ENCODE assay signal across 22 mouse cellular contexts in genomic region chr16:41785600-41785999, GRCm38 (mm10).
DNase-seq lines count a peak whose midpoint lies in the region; TF ChIP-seq lines count a peak whose summit lies in the region.
"Had no signal": no experiment of that assay in that cellular context is flagged by ENCODE, and none has a peak within 500 bp of the region (broad histone marks: within the 10 kb centered on the region; RNA-seq: fewer than 3 reads in every experiment).

No protein-coding gene starts in this region.

- DNase-seq in heart, adult 2 months: no peak
- no peak for DNase-seq in heart, postnatal 25 days (ENCODE audit: low spot score)
- peak; percentile 18 to 21 for DNase-seq in left cerebral cortex, adult 18-20 months (ENCODE audit: low spot score in 2 of 2)
- DNase-seq in left cerebral cortex, adult 8-10 months (ENCODE audit: low spot score in 2 of 2): no peak
- DNase-seq in brain, adult 2 months (ENCODE audit: low read depth, low spot score): peak; percentile 85
- peak; percentile 14 to 92 for DNase-seq in left cerebral cortex, postnatal 25 days (ENCODE audit: low spot score in 2 of 2)
- no peak for DNase-seq in thymus, postnatal 4 days
- DNase-seq: adrenal gland, adult 8-10 months; B cell, adult 2 months; cerebellum, adult 9-11 months; gastrocnemius, postnatal 14 days; kidney, adult 8-10 months; liver, postnatal 0 days; lung, postnatal 36 days; thymus, adult 2 months; thymus, postnatal 36 days had no signal

- H3K4me3 ChIP-seq in heart, adult 2 months: no peak overlapping the region
- H3K4me3 ChIP-seq: embryonic facial prominence, embryonic 13.5 days; forebrain, embryonic 10.5 days; forebrain, embryonic 15.5 days; liver, embryonic 12.5 days; neural tube, embryonic 13.5 days had no signal

- no peaks in the 10 kb centered on the region for H3K36me3 ChIP-seq in heart, adult 2 months (ENCODE audit: control insufficient read depth, insufficient read depth, low read length)
- H3K36me3 ChIP-seq: embryonic facial prominence, embryonic 13.5 days; forebrain, embryonic 10.5 days; forebrain, embryonic 15.5 days; liver, embryonic 12.5 days; neural tube, embryonic 13.5 days had no signal

- no peaks in the 10 kb centered on the region for H3K27me3 ChIP-seq in heart, adult 2 months (ENCODE audit: control insufficient read depth, insufficient read depth, low read length)
- H3K27me3 ChIP-seq: embryonic facial prominence, embryonic 13.5 days; forebrain, embryonic 15.5 days; liver, embryonic 12.5 days; neural tube, embryonic 13.5 days had no signal

- no peak for TF ChIP-seq POLR2A in heart, adult 2 months (IDR thresholded peaks at IDR 0.05; ENCODE audit: insufficient read depth, low read depth, low read length)

- H3K4me1 ChIP-seq in heart, adult 2 months (ENCODE audit: control insufficient read depth, insufficient read depth, low read length): no peaks in the 10 kb centered on the region
- H3K4me1 ChIP-seq: liver, embryonic 12.5 days had no signal

- 60% methylated on average over 2 of the region's 2 CpGs for WGBS in heart, adult 2 months

- intact Hi-C loops in heart, adult 2 months (cut with DNase I): no loop called here
- intact Hi-C loops in heart, postnatal 25 days (cut with DNase I): no loop called here
- intact Hi-C loops in left cerebral cortex, postnatal 25 days (cut with DNase I): loop anchor here (5.0 kb wide), 1 partner anchor 117 kb away; no protein-coding TSS in a partner anchor

- H3K9ac ChIP-seq in heart, adult 2 months (ENCODE audit: low read depth, low read length): no peak overlapping the region
- H3K9ac ChIP-seq: embryonic facial prominence, embryonic 13.5 days; forebrain, embryonic 15.5 days; liver, embryonic 12.5 days; liver, postnatal 0 days; neural tube, embryonic 13.5 days had no signal

- H3K27ac ChIP-seq in heart, adult 2 months: peak overlapping the region; percentile 26; the same call in 1 of the 2 replicates
- H3K27ac ChIP-seq: embryonic facial prominence, embryonic 13.5 days; forebrain, embryonic 10.5 days; forebrain, embryonic 15.5 days; kidney, postnatal 0 days; liver, embryonic 12.5 days; neural tube, embryonic 13.5 days had no signal

- no peak for TF ChIP-seq EP300 in heart, adult 2 months (IDR thresholded peaks at IDR 0.05; ENCODE audit: insufficient read depth, low read depth, low read length)

- no peak for TF ChIP-seq CTCF in heart, adult 2 months (IDR thresholded peaks at IDR 0.05)

- H3K79me2 ChIP-seq in heart, adult 2 months (replicated peaks; ENCODE audit: control insufficient read depth, insufficient read depth, low read length): no peaks in the 10 kb centered on the region

Comparison
In these comparisons a context has a peak if more than half of its experiments do, and no peak if none do; other contexts are left out.
1. DNase-seq: peak in left cerebral cortex, adult 18-20 months (2 of 2), brain, adult 2 months (single experiment) and left cerebral cortex, postnatal 25 days (2 of 2); none in heart, adult 2 months (0 of 2), heart, postnatal 25 days (single experiment), left cerebral cortex, adult 8-10 months (0 of 2) and thymus, postnatal 4 days (single experiment).